Mouse (Mus musculus) heart, embryonic 14.5 days (tissue): ENCODE measurements around the gene Card10. TPM values are rescaled to one million over a fixed set of nuclear protein-coding genes. Genes with fewer than 3 reads are reported as not detected.

ENCODE experiments used
- polyA plus RNA-seq: library from polyadenylated mRNA; unstranded; fragments of >200 nt; fragmentation: Nextera tagmentation; extraction: Ambion mirVana; gene quantifications from 2 replicates; pipeline ENCODE4 v1.2.1, GENCODE M21; 2014

The Card10 gene
- polyA plus RNA-seq, 1 experiment from 2014 or later: 7.1 TPM

Other genes with a start within 250 kb of the Card10 start
- gene Rac2, start 230.3 kb downstream of the Card10 start, polyA plus RNA-seq: 8.1 and 10.0 TPM in 2 replicates
- gene Cyth4, start 206.0 kb downstream of the Card10 start, polyA plus RNA-seq: 2.4 and 3.3 TPM in 2 replicates
- not detected in 2 replicates for gene Elfn2, start 84.3 kb downstream of the Card10 start, polyA plus RNA-seq
- gene Mfng, start 29.6 kb downstream of the Card10 start, polyA plus RNA-seq: 8.2 and 8.3 TPM in 2 replicates
- gene Cdc42ep1, start 39.6 kb upstream of the Card10 start, polyA plus RNA-seq: 29.0 and 30.1 TPM in 2 replicates
- gene Lgals2, start 52.5 kb upstream of the Card10 start, polyA plus RNA-seq: not detected in 2 replicates
- gene Gga1, start 74.1 kb upstream of the Card10 start, polyA plus RNA-seq: 30.7 and 33.2 TPM in 2 replicates
- 0.16 TPM in 1 of 2 replicates, not detected in the other for gene Gm49510, start 96.6 kb upstream of the Card10 start, polyA plus RNA-seq
- 13.6 and 14.5 TPM in 2 replicates for gene Sh3bp1, start 96.7 kb upstream of the Card10 start, polyA plus RNA-seq
- gene Pdxp, start 110.9 kb upstream of the Card10 start, polyA plus RNA-seq: 26.2 and 26.6 TPM in 2 replicates
- gene Lgals1, start 123.7 kb upstream of the Card10 start, polyA plus RNA-seq: 708 and 842 TPM in 2 replicates
- 30.5 and 32.6 TPM in 2 replicates for gene Nol12, start 131.9 kb upstream of the Card10 start, polyA plus RNA-seq
- 34.9 and 41.1 TPM in 2 replicates for gene Triobp, start 144.7 kb upstream of the Card10 start, polyA plus RNA-seq
- 102 and 117 TPM in 2 replicates for gene H1f0, start 225.4 kb upstream of the Card10 start, polyA plus RNA-seq
- not detected in 2 replicates for gene Galr3, start 238.8 kb upstream of the Card10 start, polyA plus RNA-seq